Mouse (Mus musculus) heart, embryonic 10.5 days (tissue): ENCODE data around the gene Abca8a. TPM values are rescaled to one million over a fixed set of nuclear protein-coding genes. Genes with fewer than 3 reads are reported as not detected.

Experiments
- DNase-seq: peaks from one replicate; pipeline ENCODE4 v3.0.0-alpha.2; 2017; ENCODE audit warnings: low spot score
- H3K27ac ChIP-seq: fragments of 300-500 bp; sonication (generic); 2 replicates; pipeline ENCODE4 v1.5.1; 2016; ENCODE audit warnings: mild to moderate bottlenecking
- H3K27me3 ChIP-seq: fragments of 300-500 bp; sonication (generic); 2 replicates; pipeline ENCODE4 v1.6.1; 2016; ENCODE audit warnings: mild to moderate bottlenecking; ENCODE audit not compliant: poor library complexity, insufficient read depth, severe bottlenecking
- H3K36me3 ChIP-seq: fragments of 300-500 bp; sonication (generic); 2 replicates; pipeline ENCODE4 v1.6.1; 2016; ENCODE audit warnings: mild to moderate bottlenecking, moderate library complexity
- H3K4me1 ChIP-seq: fragments of 300-500 bp; sonication (generic); 2 replicates; pipeline ENCODE4 v1.6.1; 2016; ENCODE audit warnings: mild to moderate bottlenecking
- H3K4me3 ChIP-seq: fragments of 300-500 bp; sonication (generic); 2 replicates; pipeline ENCODE4 v1.5.1; 2016; ENCODE audit warnings: mild to moderate bottlenecking, moderate library complexity
- H3K9me3 ChIP-seq: fragments of 300-500 bp; sonication (generic); 2 replicates; pipeline ENCODE4 v1.6.1; 2016; ENCODE audit warnings: mild to moderate bottlenecking, moderate library complexity
- WGBS: fragments of 180-500 bp; shearing (Covaris S2); methylation state at CpG from one replicate; pipeline ENCODE4 v1.1.7; 2016; 5-methylcytosine and 5-hydroxymethylcytosine counted together
- polyA plus RNA-seq: library from polyadenylated mRNA; unstranded; fragments of >200 nt; fragmentation: Nextera tagmentation; extraction: Ambion mirVana; gene quantifications from 2 replicates; pipeline ENCODE4 v1.2.1, GENCODE M21; 2016

The Abca8a gene
- not detected in 2 replicates for polyA plus RNA-seq

DNA sequence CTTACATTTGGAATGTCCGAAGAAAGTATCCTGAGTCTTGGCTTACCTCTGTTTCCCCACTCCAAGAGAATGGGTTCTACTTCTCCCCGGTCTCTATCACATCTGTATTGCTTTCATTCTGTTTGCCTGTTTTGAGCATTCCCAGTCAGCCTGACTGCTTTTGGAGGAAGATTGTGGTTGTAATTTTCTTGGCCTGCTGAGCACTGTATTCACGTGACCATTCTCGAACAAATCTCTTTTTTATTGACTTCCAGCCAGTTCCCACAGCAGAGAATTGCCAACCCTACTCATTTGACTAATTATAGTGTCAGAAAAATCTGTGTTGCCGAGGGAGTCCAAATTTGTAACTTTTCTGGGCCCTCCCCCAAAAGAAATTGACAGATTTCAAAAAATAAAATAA, at the start of gene Abca8a:
TSS of gene Abca8a (minus strand) at position 121 of the 400 bp plus-strand sequence.
- 77% methylated on average over 5 of the region's 5 CpGs for WGBS
- Histone ChIP-seq H3K4me1 (0 out of 2 replicates have a peak, but pooled peaks cover 3% of the 10 kb centered on the region), H3K4me3 (no peak within 1 kb of the TSS), H3K27me3 (no peaks in the 10 kb centered on the region), H3K27ac (no peak within 1 kb of the TSS), H3K9me3 (no peaks in the 10 kb centered on the region), H3K36me3 (no peaks in the 10 kb centered on the region)
- DNase-seq, result no peak

- no peak overlapping the region for H3K27ac ChIP-seq
- no peaks in the 10 kb centered on the region for H3K4me1 ChIP-seq
- no peaks in the 10 kb centered on the region for H3K36me3 ChIP-seq
- no peaks in the 10 kb centered on the region for H3K9me3 ChIP-seq
- no peaks in the 10 kb centered on the region for H3K27me3 ChIP-seq
- no peak for DNase-seq
- 90% methylated on average over 11 of the region's 11 CpGs for WGBS
- H3K4me3 ChIP-seq, result no peak overlapping the region
These were observed 49.6 kb upstream of the Abca8a start for GRCm38 (mm10) chr11:110145421-110145820.

GRCm38 (mm10) chr11:110130760-110131159, 35.0 kb upstream of the Abca8a start:
- WGBS, result 76% methylated on average over 5 of the region's 5 CpGs
- Histone ChIP-seq H3K4me1 (no peaks in the 10 kb centered on the region), H3K9me3 (no peaks in the 10 kb centered on the region), H3K27ac (no peak overlapping the region), H3K36me3 (no peaks in the 10 kb centered on the region), H3K4me3 (no peak overlapping the region), H3K27me3 (no peaks in the 10 kb centered on the region)
- DNase-seq, result no peak

GRCm38 (mm10) chr11:110111137-110111536, 15.4 kb upstream of the Abca8a start:
- Histone ChIP-seq H3K36me3 (no peaks in the 10 kb centered on the region), H3K27ac (no peak overlapping the region), H3K27me3 (no peaks in the 10 kb centered on the region), H3K9me3 (no peaks in the 10 kb centered on the region), H3K4me3 (no peak overlapping the region), H3K4me1 (no peaks in the 10 kb centered on the region)
- DNase-seq, result no peak
- 78% methylated on average over 4 of the region's 4 CpGs for WGBS

DNA sequence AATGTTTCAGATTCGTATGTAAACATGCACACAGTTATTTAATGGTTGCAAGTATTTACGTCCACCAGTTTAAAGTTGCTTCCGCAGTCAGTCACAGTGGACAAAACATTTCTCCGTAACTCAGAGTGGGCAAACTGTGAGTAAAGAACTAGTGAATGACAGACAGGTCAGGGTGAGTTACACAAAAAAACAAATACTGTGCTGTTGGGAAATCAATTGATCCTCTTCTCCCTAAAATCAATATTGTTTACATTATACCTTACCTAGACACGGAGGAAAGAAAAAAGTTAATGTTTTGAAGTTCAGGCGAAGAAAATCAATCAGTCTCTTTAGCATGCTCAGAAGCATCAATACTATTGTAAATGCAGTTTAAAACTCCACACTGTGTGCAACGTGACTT, 5.7 kb upstream of the Abca8a start:
- no peaks in the 10 kb centered on the region for H3K9me3 ChIP-seq
- no peak for DNase-seq
- WGBS, result 82% methylated on average over 7 of the region's 7 CpGs

DNA sequence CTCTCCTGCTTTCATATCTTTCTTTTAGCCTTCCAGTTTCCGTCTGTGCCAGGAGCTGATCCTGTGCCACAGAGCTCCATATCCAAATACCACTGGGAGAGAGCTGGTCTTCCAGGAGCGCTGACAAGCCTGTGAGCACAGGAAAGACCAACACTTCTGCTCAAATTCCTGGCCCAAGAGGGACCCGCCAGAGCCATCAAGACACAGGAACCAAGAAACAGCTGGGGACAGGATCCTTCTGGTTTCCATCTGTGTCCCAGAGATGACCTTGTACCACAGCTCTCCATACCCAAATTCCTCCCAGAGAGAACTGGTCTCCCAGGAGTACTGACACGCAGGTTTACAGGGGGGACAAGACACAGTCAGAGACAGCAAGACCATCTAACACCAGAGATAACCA, 3.1 kb upstream of the Abca8a start:
- H3K27me3 ChIP-seq, result no peaks in the 10 kb centered on the region
- no peak overlapping the region for H3K4me3 ChIP-seq
- no peak for DNase-seq
- 0 out of 2 replicates have a peak, but pooled peaks cover 3% of the 10 kb centered on the region for H3K4me1 ChIP-seq
- WGBS, result 56% methylated on average over 4 of the region's 4 CpGs
- no peaks in the 10 kb centered on the region for H3K36me3 ChIP-seq
- H3K9me3 ChIP-seq, result no peaks in the 10 kb centered on the region
- no peak overlapping the region for H3K27ac ChIP-seq

More for the DNA sequence above, 5.7 kb upstream of the Abca8a start:
- Histone ChIP-seq H3K4me3 (no peak overlapping the region), H3K27ac (no peak overlapping the region), H3K36me3 (no peaks in the 10 kb centered on the region), H3K4me1 (0 out of 2 replicates have a peak, but pooled peaks cover 3% of the 10 kb centered on the region), H3K27me3 (no peaks in the 10 kb centered on the region)

GRCm38 (mm10) chr11:110097465-110097864, 1.7 kb upstream of the Abca8a start:
- no peak for DNase-seq
- no peaks in the 10 kb centered on the region for H3K9me3 ChIP-seq
- WGBS, result 75% methylated on average over 6 of the region's 6 CpGs
- H3K36me3 ChIP-seq, result no peaks in the 10 kb centered on the region
- no peak overlapping the region for H3K4me3 ChIP-seq
- 0 out of 2 replicates have a peak, but pooled peaks cover 3% of the 10 kb centered on the region for H3K4me1 ChIP-seq
- H3K27ac ChIP-seq, result no peak overlapping the region
- H3K27me3 ChIP-seq, result no peaks in the 10 kb centered on the region

DNA sequence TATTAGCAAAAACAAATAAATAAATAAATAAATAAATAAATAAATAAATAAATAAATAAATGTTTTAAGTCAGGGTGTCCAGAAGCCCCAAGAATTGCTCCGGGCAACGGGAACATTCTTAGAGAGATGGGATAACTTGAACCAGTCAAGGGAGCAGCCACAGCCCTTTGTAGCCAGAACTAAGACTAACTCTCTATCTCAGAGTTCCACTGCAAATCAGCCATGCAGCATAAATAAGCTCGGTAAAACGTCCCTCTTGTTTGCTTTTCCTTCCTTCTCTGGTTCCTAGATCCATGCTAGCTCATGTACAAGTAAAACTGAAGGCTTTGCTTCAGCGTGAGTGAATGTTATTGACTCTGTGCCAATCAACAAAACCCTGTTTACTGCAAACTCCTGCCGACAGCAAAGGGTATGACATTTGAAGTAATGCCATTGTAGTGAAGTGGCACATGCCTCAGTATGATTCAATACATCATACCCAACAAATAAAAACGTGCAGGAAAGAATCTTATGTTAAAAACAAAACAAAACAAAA, 865 bp downstream of the Abca8a start:
- no peaks in the 10 kb centered on the region for H3K36me3 ChIP-seq
- WGBS, result 70% methylated on average over 7 of the region's 7 CpGs
- no peak for DNase-seq

GRCm38 (mm10) chr11:110094236-110094635, 1.5 kb downstream of the Abca8a start:
- no peaks in the 10 kb centered on the region for H3K36me3 ChIP-seq
- no peaks in the 10 kb centered on the region for H3K9me3 ChIP-seq
- 65% methylated on average over 3 of the region's 3 CpGs for WGBS
- 0 out of 2 replicates have a peak, but pooled peaks cover 3% of the 10 kb centered on the region for H3K4me1 ChIP-seq
- no peak overlapping the region for H3K27ac ChIP-seq
- no peaks in the 10 kb centered on the region for H3K27me3 ChIP-seq
- DNase-seq, result no peak
- no peak overlapping the region for H3K4me3 ChIP-seq

More for the DNA sequence above, 865 bp downstream of the Abca8a start:
- Histone ChIP-seq H3K4me3 (no peak overlapping the region), H3K27ac (no peak overlapping the region), H3K4me1 (0 out of 2 replicates have a peak, but pooled peaks cover 3% of the 10 kb centered on the region), H3K9me3 (no peaks in the 10 kb centered on the region), H3K27me3 (no peaks in the 10 kb centered on the region)

- DNase-seq, result no peak
- Histone ChIP-seq H3K4me1 (0 out of 2 replicates have a peak, but pooled peaks cover 3% of the 10 kb centered on the region), H3K27me3 (no peaks in the 10 kb centered on the region), H3K27ac (no peak overlapping the region), H3K9me3 (no peaks in the 10 kb centered on the region), H3K36me3 (no peaks in the 10 kb centered on the region), H3K4me3 (no peak overlapping the region)
- WGBS, result 65% methylated on average over 2 of the region's 2 CpGs
These were observed 4.5 kb downstream of the Abca8a start for GRCm38 (mm10) chr11:110091328-110091727.

GRCm38 (mm10) chr11:110072158-110072557, 23.6 kb downstream of the Abca8a start:
- no peaks in the 10 kb centered on the region for H3K4me1 ChIP-seq
- H3K9me3 ChIP-seq, result no peaks in the 10 kb centered on the region
- no peak for DNase-seq
- H3K36me3 ChIP-seq, result no peaks in the 10 kb centered on the region
- no peak overlapping the region for H3K4me3 ChIP-seq
- no peaks in the 10 kb centered on the region for H3K27me3 ChIP-seq
- H3K27ac ChIP-seq, result no peak overlapping the region
- WGBS, result 78% methylated on average over 3 of the region's 3 CpGs

DNA sequence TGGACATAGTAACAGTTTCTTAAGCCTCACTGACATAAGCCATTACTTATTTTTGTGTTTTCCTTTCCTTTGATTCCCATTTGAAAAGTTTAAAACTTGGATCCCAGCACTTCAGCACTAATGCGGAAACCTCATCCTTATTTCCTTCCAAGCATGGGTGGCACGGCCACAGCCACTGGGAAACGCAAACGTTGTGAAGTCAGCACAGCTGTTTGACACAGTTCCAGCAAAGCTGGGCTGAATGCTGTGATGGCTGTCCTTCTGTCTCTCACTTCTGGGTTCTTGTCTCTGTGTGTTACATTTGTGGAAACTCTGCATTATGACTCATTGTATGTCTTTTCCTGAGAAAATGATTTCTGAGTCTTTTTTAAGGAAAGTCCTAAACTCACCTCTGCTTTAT, 34.7 kb downstream of the Abca8a start:
- Histone ChIP-seq H3K27ac (no peak overlapping the region), H3K36me3 (no peaks in the 10 kb centered on the region), H3K4me1 (no peaks in the 10 kb centered on the region), H3K4me3 (no peak overlapping the region), H3K9me3 (no peaks in the 10 kb centered on the region), H3K27me3 (no peaks in the 10 kb centered on the region)
- DNase-seq, result no peak
- 60% methylated on average over 4 of the region's 4 CpGs for WGBS

- no peaks in the 10 kb centered on the region for H3K9me3 ChIP-seq
- H3K27me3 ChIP-seq, result no peaks in the 10 kb centered on the region
- no peak overlapping the region for H3K27ac ChIP-seq
- H3K36me3 ChIP-seq, result no peaks in the 10 kb centered on the region
- no peak for DNase-seq
- no peak overlapping the region for H3K4me3 ChIP-seq
- H3K4me1 ChIP-seq, result no peaks in the 10 kb centered on the region
- WGBS, result 67% methylated on average over 2 of the region's 2 CpGs
These were observed 35.7 kb downstream of the Abca8a start for GRCm38 (mm10) chr11:110060127-110060526.

DNA sequence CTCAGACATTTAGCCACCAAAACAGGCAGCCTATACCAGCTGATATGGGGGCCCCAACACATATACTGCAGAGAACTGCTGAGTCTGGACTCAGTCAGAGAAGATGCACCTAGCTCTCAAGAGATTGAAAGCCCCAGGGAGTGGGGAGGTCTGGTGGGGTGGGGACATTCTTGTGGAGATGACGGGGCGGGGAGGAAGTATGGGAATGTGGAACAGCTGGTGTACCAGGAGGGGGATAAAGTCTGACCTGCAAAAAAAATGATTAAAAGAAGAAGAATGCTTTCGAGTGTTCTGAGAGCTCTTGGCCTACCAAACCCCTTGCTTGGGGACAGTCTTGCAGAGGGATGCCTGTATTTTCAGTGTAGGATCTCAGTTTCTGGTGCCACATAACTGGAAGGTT, 42.1 kb downstream of the Abca8a start:
- Histone ChIP-seq H3K4me3 (no peak overlapping the region), H3K27ac (no peak overlapping the region), H3K36me3 (no peaks in the 10 kb centered on the region), H3K27me3 (no peaks in the 10 kb centered on the region), H3K9me3 (no peaks in the 10 kb centered on the region), H3K4me1 (no peaks in the 10 kb centered on the region)
- WGBS, result 70% methylated on average over 3 of the region's 3 CpGs
- DNase-seq, result no peak
